Mouse (Mus musculus): Measurements from ENCODE around the gene Tm4sf4. TPM values are rescaled to one million over a fixed set of nuclear protein-coding genes. Genes with fewer than 3 reads are reported as not detected.
A peak's percentile ranks its signal among the peaks of the same experiment; 100 is the strongest.

Gene Tm4sf4
- total RNA-seq, 2 experiments from 2014 or later: 0.29 TPM; not detected in 1

GRCm38 (mm10) chr3:57470981-57471601 lies 46.0 kb downstream of the Tm4sf4 start:
- intact Hi-C loops (cut with DNase I): loop anchor here (1.0 to 2.0 kb wide), 3 partner anchors 44 to 144 kb away; no protein-coding TSS in a partner anchor
- DNase-seq: peak; percentile 36 to 56

DNA sequence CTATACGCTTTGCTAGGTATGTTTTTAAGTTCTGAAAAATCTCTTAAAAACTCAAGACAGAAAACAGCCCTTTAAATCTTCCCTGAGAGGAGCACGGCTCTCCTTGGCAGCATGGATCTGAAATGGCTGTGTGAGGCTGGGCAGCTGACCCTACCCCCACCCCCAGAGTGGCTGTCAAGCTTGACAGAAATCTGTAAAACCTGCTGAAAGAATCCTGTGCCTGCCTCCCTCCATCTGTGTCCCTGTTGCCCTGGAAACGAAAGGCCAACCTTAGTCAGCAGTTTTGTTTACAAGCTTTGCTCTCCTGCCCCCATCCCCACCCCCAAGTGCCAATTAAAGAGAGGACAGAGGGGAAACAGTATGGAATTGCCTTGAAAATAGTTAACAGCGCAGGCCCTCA lies 47.3 kb downstream of the Tm4sf4 start:
- intact Hi-C loops (cut with DNase I): no loop called here
- no peak for DNase-seq

DNA sequence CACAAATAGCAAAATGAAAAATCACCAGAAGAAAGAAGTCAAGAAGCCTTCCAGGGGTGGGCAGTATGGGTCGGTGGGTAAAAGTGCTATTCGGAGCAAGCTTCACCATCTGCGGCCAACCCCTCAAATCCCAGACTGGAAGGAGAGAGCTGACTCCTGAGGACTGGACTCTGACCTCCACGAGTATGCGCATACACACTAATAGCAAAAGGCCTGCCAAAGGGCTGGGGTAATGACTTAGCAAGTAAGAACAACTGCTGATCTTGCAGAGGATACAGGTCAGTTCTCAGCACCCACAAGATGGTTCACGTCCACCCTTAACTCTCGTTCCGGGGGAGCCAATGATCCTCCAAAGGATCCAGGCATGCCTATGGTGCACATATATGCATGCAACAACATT lies 49.3 kb downstream of the Tm4sf4 start:
- DNase-seq: no peak
- intact Hi-C loops (cut with DNase I): no loop called here

DNA sequence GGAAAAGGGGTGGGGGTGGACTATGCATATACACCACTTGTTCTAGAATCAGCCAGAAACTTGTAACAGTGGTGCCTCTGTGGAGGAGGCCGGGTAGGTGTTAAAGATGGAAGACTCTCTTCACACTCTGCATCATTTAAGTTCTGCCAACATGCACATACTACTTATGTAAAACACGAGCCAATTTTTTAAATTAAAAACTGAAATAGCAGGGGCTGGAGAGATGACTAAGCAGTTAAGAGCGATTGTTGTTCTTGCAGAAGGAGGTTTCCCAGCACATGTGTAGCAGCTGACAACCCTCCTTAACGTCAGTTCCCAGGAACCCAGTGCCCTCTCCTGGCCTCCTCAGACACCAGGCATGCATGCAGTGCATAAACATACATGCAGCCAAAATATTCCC lies 55.5 kb downstream of the Tm4sf4 start:
- intact Hi-C loops (cut with DNase I): no loop called here
- no peak for DNase-seq

DNA sequence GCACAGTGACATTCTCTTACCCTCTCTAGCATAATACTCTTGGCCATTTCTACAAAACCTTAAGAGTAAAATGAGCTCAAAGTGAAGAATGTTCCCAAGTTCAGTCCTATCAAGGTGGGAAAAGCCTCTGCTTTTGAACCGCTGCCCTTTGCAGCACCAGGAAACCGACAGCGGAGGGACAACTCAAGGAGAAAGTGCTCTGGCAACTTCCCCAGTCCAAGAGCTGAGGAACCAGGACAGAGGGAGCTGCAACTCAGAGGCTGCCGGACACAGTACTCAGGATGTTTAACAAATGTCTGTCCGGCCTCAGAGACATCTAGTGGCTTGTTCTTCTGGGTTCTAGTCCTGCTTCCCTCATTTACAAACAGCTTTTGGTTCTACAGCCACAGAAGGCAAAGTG lies 56.9 kb downstream of the Tm4sf4 start:
- DNase-seq: peak in 1 of 2 experiments; percentile 23
- intact Hi-C loops (cut with DNase I): no loop called here

DNA sequence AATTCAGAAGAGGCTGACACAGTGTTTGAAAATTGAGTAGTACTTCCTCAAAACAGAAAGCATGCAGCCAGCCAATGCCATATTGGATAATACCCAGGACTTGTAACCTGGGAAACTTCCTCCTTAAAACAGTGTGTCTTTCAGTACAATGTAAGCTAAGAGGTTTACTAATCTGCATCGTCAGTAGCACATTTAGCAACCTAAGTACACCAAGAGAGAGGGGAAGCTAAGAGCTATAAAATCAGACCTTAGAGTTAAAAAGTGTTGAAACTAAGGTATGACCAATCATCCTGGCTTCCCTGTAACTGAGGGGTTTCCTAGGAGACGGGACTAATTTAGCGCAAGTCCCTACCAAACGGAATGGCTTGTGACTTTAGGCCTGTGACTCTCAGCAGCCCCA lies 61.0 kb downstream of the Tm4sf4 start:
- intact Hi-C loops (cut with DNase I): no loop called here
- DNase-seq: no peak

GRCm38 (mm10) chr3:57487455-57488153 lies 62.5 kb downstream of the Tm4sf4 start:
- intact Hi-C loops (cut with DNase I): no loop called here
- DNase-seq: peak; percentile 29 to 39

Other genes with a start within 250 kb of the Tm4sf4 start
- 100 to 1,000 TPM in 1 of 2 experiments, 10 to 100 TPM in 1; 93.6 to 121 TPM for gene Tm4sf1, start 123.3 kb upstream of the Tm4sf4 start, total RNA-seq (2021)
- 10 to 100 TPM; 65.6 to 75.2 TPM for gene Wwtr1, start 150.6 kb downstream of the Tm4sf4 start, total RNA-seq (2021)
- gene Commd2, start 226.4 kb downstream of the Tm4sf4 start, total RNA-seq (2021): 10 to 100 TPM; 13.9 to 14.2 TPM